Mouse (Mus musculus): Measurements from ENCODE around the gene Zfp61. TPM values are rescaled to one million over a fixed set of nuclear protein-coding genes. Genes with fewer than 3 reads are reported as not detected.
A peak's percentile ranks its signal among the peaks of the same experiment; 100 is the strongest.

Zfp61 gene
- polyA plus RNA-seq, 1 experiment from 2014 or later = 56.3 TPM

GRCm38 (mm10) chr7:24298973-24299708, 1.9 kb downstream of the Zfp61 start:
- Histone ChIP-seq H3K36me3 (ENCODE audit: control insufficient read depth, insufficient read depth) (peaks cover 36% of the 10 kb centered on the region), H3K4me3 (replicated peaks; ENCODE audit: low read length) (peak overlapping the region; percentile 65), H3K27me3 (replicated peaks; ENCODE audit: control insufficient read depth, insufficient read depth, low read length) (no peaks in the 10 kb centered on the region), H3K4me1 (replicated peaks; ENCODE audit: control insufficient read depth, insufficient read depth, low read length) (peaks cover 19% of the 10 kb centered on the region), H3K4me2 (ENCODE audit: low read length) (peak overlapping the region; percentile 66), H3K27ac (ENCODE audit: low read length) (peak overlapping the region; percentile 95), H3K9me3 (ENCODE audit: control insufficient read depth, low read length) (no peaks in the 10 kb centered on the region), H3K9ac (replicated peaks; ENCODE audit: low read depth, low read length) (peak overlapping the region; percentile 74)
- WGBS = under 1% methylated on average over 47 of the region's 47 CpGs
- ATAC-seq = peak; percentile 91

- peak overlapping the region; percentile 66 for H3K4me2 ChIP-seq (ENCODE audit: low read length)
- H3K4me1 ChIP-seq (replicated peaks; ENCODE audit: control insufficient read depth, insufficient read depth, low read length) = peaks cover 19% of the 10 kb centered on the region
- WGBS = under 1% methylated on average over 12 of the region's 12 CpGs
- H3K9ac ChIP-seq (replicated peaks; ENCODE audit: low read depth, low read length) = peak overlapping the region; percentile 74
- peaks cover 40% of the 10 kb centered on the region for H3K36me3 ChIP-seq (ENCODE audit: control insufficient read depth, insufficient read depth)
- no peaks in the 10 kb centered on the region for H3K27me3 ChIP-seq (replicated peaks; ENCODE audit: control insufficient read depth, insufficient read depth, low read length)
- peak overlapping the region; percentile 65 for H3K4me3 ChIP-seq (replicated peaks; ENCODE audit: low read length)
- H3K27ac ChIP-seq (ENCODE audit: low read length) = peak overlapping the region; percentile 95
- peak; percentile 8 for ATAC-seq
- no peaks in the 10 kb centered on the region for H3K9me3 ChIP-seq (ENCODE audit: control insufficient read depth, low read length)
Observed at GRCm38 (mm10) chr7:24298635-24298972, 2.4 kb downstream of the Zfp61 start.

- Histone ChIP-seq H3K27me3 (replicated peaks; ENCODE audit: control insufficient read depth, insufficient read depth, low read length) (no peaks in the 10 kb centered on the region), H3K9me3 (ENCODE audit: control insufficient read depth, low read length) (no peaks in the 10 kb centered on the region), H3K4me3 (replicated peaks; ENCODE audit: low read length) (peak overlapping the region; percentile 65; the same call in 1 of the 2 replicates), H3K9ac (replicated peaks; ENCODE audit: low read depth, low read length) (no peak overlapping the region), H3K4me1 (replicated peaks; ENCODE audit: control insufficient read depth, insufficient read depth, low read length) (peaks cover 19% of the 10 kb centered on the region), H3K36me3 (ENCODE audit: control insufficient read depth, insufficient read depth) (peaks cover 40% of the 10 kb centered on the region), H3K27ac (ENCODE audit: low read length) (no peak overlapping the region), H3K4me2 (ENCODE audit: low read length) (peak overlapping the region; percentile 66)
- WGBS = 90% methylated on average over 15 of the region's 15 CpGs
- ATAC-seq = no peak
Observed at GRCm38 (mm10) chr7:24297361-24298095, 3.5 kb downstream of the Zfp61 start.

- no peak for ATAC-seq
- Histone ChIP-seq H3K27me3 (replicated peaks; ENCODE audit: control insufficient read depth, insufficient read depth, low read length) (no peaks in the 10 kb centered on the region), H3K4me3 (replicated peaks; ENCODE audit: low read length) (no peak overlapping the region), H3K9me3 (ENCODE audit: control insufficient read depth, low read length) (no peaks in the 10 kb centered on the region), H3K9ac (replicated peaks; ENCODE audit: low read depth, low read length) (no peak overlapping the region), H3K4me2 (ENCODE audit: low read length) (no peak overlapping the region), H3K27ac (ENCODE audit: low read length) (no peak overlapping the region), H3K4me1 (replicated peaks; ENCODE audit: control insufficient read depth, insufficient read depth, low read length) (peaks cover 19% of the 10 kb centered on the region), H3K36me3 (ENCODE audit: control insufficient read depth, insufficient read depth) (peaks cover 42% of the 10 kb centered on the region)
- WGBS = 97% methylated on average over 7 of the region's 7 CpGs
Observed at GRCm38 (mm10) chr7:24296386-24296785, 4.6 kb downstream of the Zfp61 start.

GRCm38 (mm10) chr7:24295376-24295775, 5.7 kb downstream of the Zfp61 start:
- WGBS = 94% methylated on average over 7 of the region's 7 CpGs
- ATAC-seq = no peak
- Histone ChIP-seq H3K27ac (ENCODE audit: low read length) (no peak overlapping the region), H3K27me3 (replicated peaks; ENCODE audit: control insufficient read depth, insufficient read depth, low read length) (no peaks in the 10 kb centered on the region), H3K4me3 (replicated peaks; ENCODE audit: low read length) (no peak overlapping the region), H3K4me1 (replicated peaks; ENCODE audit: control insufficient read depth, insufficient read depth, low read length) (peaks cover 15% of the 10 kb centered on the region), H3K9me3 (ENCODE audit: control insufficient read depth, low read length) (no peaks in the 10 kb centered on the region), H3K4me2 (ENCODE audit: low read length) (no peak overlapping the region), H3K36me3 (ENCODE audit: control insufficient read depth, insufficient read depth) (peaks cover 51% of the 10 kb centered on the region), H3K9ac (replicated peaks; ENCODE audit: low read depth, low read length) (no peak overlapping the region)

GRCm38 (mm10) chr7:24294763-24295162, 6.3 kb downstream of the Zfp61 start:
- H3K27ac ChIP-seq (ENCODE audit: low read length) = no peak overlapping the region
- peaks cover 10% of the 10 kb centered on the region for H3K4me1 ChIP-seq (replicated peaks; ENCODE audit: control insufficient read depth, insufficient read depth, low read length)
- no peaks in the 10 kb centered on the region for H3K9me3 ChIP-seq (ENCODE audit: control insufficient read depth, low read length)
- H3K36me3 ChIP-seq (ENCODE audit: control insufficient read depth, insufficient read depth) = peaks cover 52% of the 10 kb centered on the region
- no peak overlapping the region for H3K4me3 ChIP-seq (replicated peaks; ENCODE audit: low read length)
- no peak overlapping the region for H3K9ac ChIP-seq (replicated peaks; ENCODE audit: low read depth, low read length)
- no peak for ATAC-seq
- 96% methylated on average over 4 of the region's 4 CpGs for WGBS
- no peak overlapping the region for H3K4me2 ChIP-seq (ENCODE audit: low read length)
- no peaks in the 10 kb centered on the region for H3K27me3 ChIP-seq (replicated peaks; ENCODE audit: control insufficient read depth, insufficient read depth, low read length)

- peaks cover 52% of the 10 kb centered on the region for H3K36me3 ChIP-seq (ENCODE audit: control insufficient read depth, insufficient read depth)
- WGBS = 87% methylated on average over 12 of the region's 12 CpGs
Observed at GRCm38 (mm10) chr7:24293061-24293851, 7.8 kb downstream of the Zfp61 start.

GRCm38 (mm10) chr7:24291387-24292090, 9.5 kb downstream of the Zfp61 start:
- Histone ChIP-seq H3K4me1 (replicated peaks; ENCODE audit: control insufficient read depth, insufficient read depth, low read length) (no peaks in the 10 kb centered on the region), H3K9me3 (ENCODE audit: control insufficient read depth, low read length) (no peaks in the 10 kb centered on the region), H3K4me2 (ENCODE audit: low read length) (no peak overlapping the region), H3K9ac (replicated peaks; ENCODE audit: low read depth, low read length) (no peak overlapping the region), H3K36me3 (ENCODE audit: control insufficient read depth, insufficient read depth) (peaks cover 60% of the 10 kb centered on the region), H3K27me3 (replicated peaks; ENCODE audit: control insufficient read depth, insufficient read depth, low read length) (no peaks in the 10 kb centered on the region), H3K4me3 (replicated peaks; ENCODE audit: low read length) (no peak overlapping the region), H3K27ac (ENCODE audit: low read length) (no peak overlapping the region)
- no peak for ATAC-seq
- 90% methylated on average over 27 of the region's 27 CpGs for WGBS

More at GRCm38 (mm10) chr7:24293061-24293851, 7.8 kb downstream of the Zfp61 start:
- H3K27me3 ChIP-seq (replicated peaks; ENCODE audit: control insufficient read depth, insufficient read depth, low read length) = no peaks in the 10 kb centered on the region
- no peak overlapping the region for H3K9ac ChIP-seq (replicated peaks; ENCODE audit: low read depth, low read length)
- no peak overlapping the region for H3K4me2 ChIP-seq (ENCODE audit: low read length)
- H3K4me1 ChIP-seq (replicated peaks; ENCODE audit: control insufficient read depth, insufficient read depth, low read length) = peaks cover 7% of the 10 kb centered on the region
- ATAC-seq = no peak
- H3K9me3 ChIP-seq (ENCODE audit: control insufficient read depth, low read length) = no peaks in the 10 kb centered on the region
- H3K4me3 ChIP-seq (replicated peaks; ENCODE audit: low read length) = no peak overlapping the region
- H3K27ac ChIP-seq (ENCODE audit: low read length) = no peak overlapping the region
